Mouse (Mus musculus) hematopoietic stem cell, adult 5-6 weeks (primary cell): ENCODE data around the gene Cept1. TPM values are rescaled to one million over a fixed set of nuclear protein-coding genes. Genes with fewer than 3 reads are reported as not detected.
A peak's percentile ranks its signal among the peaks of the same experiment; 100 is the strongest.

ENCODE experiments used
- ATAC-seq, 2 experiments: fragments of 125-278 bp in 1 of 2; replicated peaks in 1 of 2; 2 replicates each; pipeline ENCODE4 v1.8.0; 2016 to 2017; ENCODE audit warnings: inconsistent platforms in 2 of 2, mild to moderate bottlenecking in 2 of 2, moderate number of reproducible peaks in 2 of 2, low read depth in 1 of 2, moderate TSS enrichment in 1 of 2; ENCODE audit not compliant: low FRiP score in 2 of 2, poor library complexity in 2 of 2, severe bottlenecking in 2 of 2, insufficient read depth in 1 of 2, low TSS enrichment in 1 of 2
- total RNA-seq: library from RNA; stranded (forward); fragments of 172-1452, 232-1000 nt; gene quantifications from 2 replicates; pipeline ENCODE4 v1.2.3, GENCODE M21; 2017

The Cept1 gene
- total RNA-seq, 1 experiment from 2014 or later = 48.1 TPM

DNA sequence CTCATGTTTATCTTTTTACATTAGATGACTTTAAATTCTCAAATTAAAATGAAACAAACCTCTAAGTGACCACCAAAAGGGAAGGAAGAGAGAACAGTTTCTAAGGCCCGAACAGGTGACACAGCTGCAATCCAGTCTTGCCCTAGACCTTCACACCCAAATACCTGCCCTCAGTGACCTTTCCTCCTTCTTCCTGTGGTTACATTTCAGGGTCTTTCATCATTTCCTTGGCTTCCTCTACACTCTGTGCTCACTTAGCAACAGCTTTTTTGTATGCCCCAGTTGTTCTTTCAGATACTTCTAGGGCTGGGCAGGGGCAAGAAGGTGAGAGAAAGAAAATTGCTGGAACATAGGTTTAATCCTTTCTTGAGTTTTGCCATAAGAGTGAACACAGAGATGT is 82.9 kb downstream of the Cept1 start:
- peak; percentile 62 to 75 for ATAC-seq

DNA sequence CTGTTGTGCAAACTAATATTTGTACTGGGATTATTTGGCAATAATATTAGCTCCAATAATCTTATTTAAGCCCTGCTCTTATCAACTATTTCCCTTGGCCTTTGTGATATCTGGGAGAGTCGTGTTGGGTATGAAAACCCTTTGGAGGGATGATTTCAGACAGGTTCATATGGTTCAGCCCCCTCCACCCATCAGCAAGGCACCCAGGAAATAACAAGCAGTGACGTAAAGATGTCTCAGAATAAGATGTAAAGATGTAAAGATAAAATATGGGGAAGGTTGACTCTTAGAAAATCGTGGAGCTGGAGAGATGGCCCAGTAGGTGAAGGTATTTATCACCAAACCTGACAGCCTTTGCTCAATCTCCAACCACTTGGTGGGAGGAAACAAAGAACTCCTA is 85.1 kb downstream of the Cept1 start:
- ATAC-seq = no peak

DNA sequence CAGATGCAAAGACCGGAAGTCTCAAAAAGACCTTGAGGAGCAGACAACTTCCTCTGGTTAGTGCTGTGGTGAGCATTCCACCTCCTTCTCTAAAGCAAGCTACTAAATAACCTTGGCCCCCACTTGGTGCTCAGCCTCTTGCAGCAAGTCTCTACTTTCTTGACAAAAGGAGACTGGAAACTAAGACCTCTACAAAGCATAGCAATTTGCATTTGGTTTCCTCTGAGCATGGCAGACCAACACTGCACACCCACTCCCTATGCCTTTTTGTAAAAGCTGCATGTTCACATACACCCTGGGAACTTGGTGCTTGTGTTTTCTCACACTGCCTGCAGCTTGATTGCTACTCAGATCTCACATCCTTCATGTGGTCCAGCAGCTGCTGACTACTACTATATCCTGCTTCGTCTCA is 85.5 kb downstream of the Cept1 start:
- peak; percentile 83 to 88 for ATAC-seq

DNA sequence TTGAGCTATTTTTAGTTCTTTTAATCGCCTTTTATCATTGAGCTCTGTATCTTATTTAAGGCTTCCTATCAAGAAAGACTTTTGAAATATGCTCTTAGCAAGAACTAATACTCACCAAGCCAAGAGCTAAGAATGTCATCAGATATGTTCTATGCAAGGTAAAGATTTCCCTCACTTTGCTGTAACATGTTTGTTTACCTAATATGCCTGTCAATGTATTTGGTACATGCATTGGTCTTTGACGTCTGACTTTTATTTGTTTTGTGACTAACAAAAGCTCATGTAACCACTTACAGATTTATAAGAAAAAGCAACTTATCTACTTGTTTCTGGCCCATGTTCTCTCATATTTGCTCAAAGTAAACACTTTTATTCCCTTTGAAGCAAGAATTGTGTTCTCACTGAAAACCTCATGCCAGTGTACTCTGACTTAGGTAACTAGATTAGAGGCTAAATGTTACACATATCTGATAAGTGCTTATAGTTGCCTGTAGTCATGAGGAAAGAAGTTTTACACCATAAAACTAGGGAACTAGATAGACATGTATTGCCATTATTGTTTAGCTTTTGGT is 90.2 kb downstream of the Cept1 start:
- ATAC-seq = no peak

DNA sequence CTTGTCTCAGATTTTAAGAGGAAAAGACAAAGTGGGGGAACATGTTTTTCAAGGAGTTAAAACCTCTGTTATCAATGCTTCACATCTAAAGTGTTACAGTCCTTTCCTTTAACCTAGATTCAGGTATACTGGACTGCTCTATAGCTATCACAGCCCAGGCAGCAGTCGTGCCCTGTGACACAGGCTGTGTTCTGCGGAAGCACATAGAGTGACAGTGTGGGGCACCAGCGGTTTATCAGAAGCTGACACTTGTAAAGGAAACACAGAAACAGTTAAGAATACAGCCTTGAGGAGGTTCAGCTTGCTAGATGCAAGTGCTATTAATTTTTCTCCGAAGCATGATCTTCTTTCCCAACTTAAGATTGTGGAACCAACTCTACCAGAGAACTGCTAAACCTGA is 95.0 kb downstream of the Cept1 start:
- ATAC-seq = no peak

Other genes starting within 250 kb of the Cept1 start
- gene Chil6, start 141.6 kb downstream of the Cept1 start, total RNA-seq = not detected in 2 replicates
- gene Dennd2d, start 65.4 kb downstream of the Cept1 start, total RNA-seq = 41.4 and 49.2 TPM in 2 replicates
- 21.7 and 28.5 TPM in 2 replicates for gene Dram2, start within 50 bp of the Cept1 start, total RNA-seq
- gene Lrif1, start 137.2 kb upstream of the Cept1 start, total RNA-seq = 31.7 and 62.0 TPM in 2 replicates
- gene Cd53, start 242.3 kb upstream of the Cept1 start, total RNA-seq = 263 and 291 TPM in 2 replicates